Mouse (Mus musculus) cerebellum, adult (tissue): ENCODE data around the gene Ak2.

Experiments
- ATAC-seq: cut with Nextera tagmentation; 2 replicates; pipeline ENCODE4 v1.9.2; 2017; ENCODE audit warnings: mild to moderate bottlenecking, moderate library complexity, mixed read lengths; ENCODE audit not compliant: insufficient number of reproducible peaks, low FRiP score, low TSS enrichment

The Ak2 gene

GRCm38 (mm10) chr4:128991500-128992008, at the start of gene Ak2:
Ak2 (plus strand) TSS chr4:128991958.
- no peak for ATAC-seq

GRCm38 (mm10) chr4:128942346-128942745, 49.4 kb upstream of the Ak2 start:
- ATAC-seq: no peak

- no peak for ATAC-seq
Observed at GRCm38 (mm10) chr4:128946736-128947135, 45.0 kb upstream of the Ak2 start.

GRCm38 (mm10) chr4:128947326-128947933, 44.3 kb upstream of the Ak2 start:
- no peak; the same call in 1 of the 2 replicates for ATAC-seq

- no peak for ATAC-seq
Observed at GRCm38 (mm10) chr4:128948137-128948674, 43.6 kb upstream of the Ak2 start.

- ATAC-seq: no peak
Observed at GRCm38 (mm10) chr4:128949470-128950005, 42.2 kb upstream of the Ak2 start.

- ATAC-seq: no peak
Observed at GRCm38 (mm10) chr4:128950461-128950860, 41.3 kb upstream of the Ak2 start.

- ATAC-seq: no peak
Observed at GRCm38 (mm10) chr4:128953851-128954250, 37.9 kb upstream of the Ak2 start.

GRCm38 (mm10) chr4:128957155-128957911, 34.4 kb upstream of the Ak2 start:
- no peak for ATAC-seq

- ATAC-seq: no peak
Observed at GRCm38 (mm10) chr4:128958156-128958555, 33.6 kb upstream of the Ak2 start.

GRCm38 (mm10) chr4:128958849-128959248, 32.9 kb upstream of the Ak2 start:
- no peak for ATAC-seq

- ATAC-seq: no peak
Observed at GRCm38 (mm10) chr4:128959676-128960075, 32.1 kb upstream of the Ak2 start.

GRCm38 (mm10) chr4:128961301-128962028, 30.3 kb upstream of the Ak2 start:
- ATAC-seq: no peak

GRCm38 (mm10) chr4:128962029-128962925, 29.5 kb upstream of the Ak2 start, which contains the start of gene Azin2:
Azin2 (minus strand) TSS chr4:128962442.
- peak; percentile 87 for ATAC-seq

GRCm38 (mm10) chr4:128962926-128963290, 28.9 kb upstream of the Ak2 start:
- ATAC-seq: no peak

- no peak for ATAC-seq
Observed at GRCm38 (mm10) chr4:128966751-128967150, 25.0 kb upstream of the Ak2 start.

- ATAC-seq: no peak
Observed at GRCm38 (mm10) chr4:128969081-128969480, 22.7 kb upstream of the Ak2 start.

GRCm38 (mm10) chr4:128969607-128970416, 21.9 kb upstream of the Ak2 start:
- no peak for ATAC-seq

GRCm38 (mm10) chr4:128970417-128970807, 21.3 kb upstream of the Ak2 start:
- no peak for ATAC-seq
